10 mouse cellular contexts compared by ENCODE assay signal in genomic region chr6:73249851-73250250, GRCm38 (mm10). TPM values are rescaled to one million over a fixed set of nuclear protein-coding genes. Genes with fewer than 3 reads are reported as not detected.
DNase-seq lines count a peak whose midpoint lies in the region; ATAC-seq and TF ChIP-seq lines count a peak whose summit lies in the region.
"Had no signal": no experiment of that assay in that cellular context is flagged by ENCODE, and none has a peak within 500 bp of the region (broad histone marks: within the 10 kb centered on the region; RNA-seq: fewer than 3 reads in every experiment).

No protein-coding gene starts in this region.

- no peak overlapping the region for H3K9ac ChIP-seq in hindbrain, embryonic 12.5 days
- no peak overlapping the region for H3K9ac ChIP-seq in forebrain, postnatal 0 days

- peaks cover 14% of the 10 kb centered on the region for H3K4me1 ChIP-seq in hindbrain, embryonic 12.5 days
- H3K4me1 ChIP-seq in hindbrain, embryonic 10.5 days (replicated peaks), result peaks cover 12% of the 10 kb centered on the region
- H3K4me1 ChIP-seq in brown adipose tissue, adult 24 weeks (ENCODE audit: control insufficient read depth, insufficient read depth, insufficient read length, low read length), result peaks cover 23% of the 10 kb centered on the region
- peaks cover 14% of the 10 kb centered on the region for H3K4me1 ChIP-seq in forebrain, postnatal 0 days (ENCODE audit: insufficient read depth)

- 83% methylated on average over 4 of the region's 4 CpGs for WGBS in hindbrain, embryonic 12.5 days
- 88% methylated on average over 4 of the region's 4 CpGs for WGBS in hindbrain, embryonic 10.5 days
- 83% methylated on average over 4 of the region's 4 CpGs for WGBS in forebrain, postnatal 0 days

- no peak overlapping the region for H3K27ac ChIP-seq in hindbrain, embryonic 12.5 days
- H3K27ac ChIP-seq in hindbrain, embryonic 10.5 days, result no peak overlapping the region
- H3K27ac ChIP-seq in brown adipose tissue, adult 24 weeks (replicated peaks; ENCODE audit: low read depth, low read length), result peak overlapping the region; percentile 65
- H3K27ac ChIP-seq in forebrain, postnatal 0 days (ENCODE audit: low read depth, low read length), result no peak overlapping the region

- no peaks in the 10 kb centered on the region for H3K27me3 ChIP-seq in hindbrain, embryonic 12.5 days
- no peaks in the 10 kb centered on the region for H3K27me3 ChIP-seq in hindbrain, embryonic 10.5 days (ENCODE audit: insufficient read depth, poor library complexity, severe bottlenecking)
- H3K27me3 ChIP-seq in forebrain, postnatal 0 days (ENCODE audit: insufficient read depth, low read length), result no peaks in the 10 kb centered on the region

- no peak for TF ChIP-seq CTCF in forebrain, postnatal 0 days (IDR thresholded peaks at IDR 0.05; ENCODE audit: low read depth)

- H3K4me3 ChIP-seq in hindbrain, embryonic 12.5 days, result 0 out of 2 replicates have a peak overlapping the region, but pooled peaks have one; percentile 93
- H3K4me3 ChIP-seq in hindbrain, embryonic 10.5 days, result no peak overlapping the region; the same call in 1 of the 2 replicates
- peak overlapping the region; percentile 78 for H3K4me3 ChIP-seq in brown adipose tissue, adult 24 weeks (ENCODE audit: insufficient read depth, low read depth, low read length)
- no peak overlapping the region for H3K4me3 ChIP-seq in forebrain, postnatal 0 days (ENCODE audit: low read depth, low read length)

- DNase-seq in hindbrain, embryonic 10.5 days (ENCODE audit: low spot score), result no peak
- no peak for DNase-seq in forebrain, postnatal 0 days
- peak; percentile 36 for DNase-seq in lung, postnatal 25 days (ENCODE audit: low spot score)
- DNase-seq in ovary, postnatal 36 days (ENCODE audit: low spot score), result no peak
- DNase-seq in thymus, postnatal 14 days, result no peak
- DNase-seq: adrenal gland, postnatal 36 days; thymus, postnatal 25 days had no signal

- H3K36me3 ChIP-seq in hindbrain, embryonic 12.5 days, result no peaks in the 10 kb centered on the region
- H3K36me3 ChIP-seq in hindbrain, embryonic 10.5 days, result no peaks in the 10 kb centered on the region
- no peaks in the 10 kb centered on the region for H3K36me3 ChIP-seq in forebrain, postnatal 0 days (ENCODE audit: insufficient read depth)

- no peaks in the 10 kb centered on the region for H3K9me3 ChIP-seq in hindbrain, embryonic 12.5 days (replicated peaks)
- no peaks in the 10 kb centered on the region for H3K9me3 ChIP-seq in hindbrain, embryonic 10.5 days
- H3K9me3 ChIP-seq in forebrain, postnatal 0 days (ENCODE audit: low read length), result no peaks in the 10 kb centered on the region

- H3K4me2 ChIP-seq in hindbrain, embryonic 12.5 days (replicated peaks), result peak overlapping the region; percentile 79; the same call in 1 of the 2 replicates
- H3K4me2 ChIP-seq in forebrain, postnatal 0 days (ENCODE audit: low read depth), result peak overlapping the region; percentile 81; the same call in 1 of the 2 replicates

- ATAC-seq in hindbrain, embryonic 12.5 days (ENCODE audit: low FRiP score), result no peak
- no peak for ATAC-seq in forebrain, postnatal 0 days
- no peak for ATAC-seq in megakaryocyte progenitor cell, adult 5-6 weeks (replicated peaks; ENCODE audit: poor library complexity)

RNA-seq across cellular contexts. Expression of gene Suclg1, which starts 1.7 kb away (rescaled TPM):
- 138 and 140 TPM in 2 replicates for polyA plus RNA-seq in hindbrain, embryonic 12.5 days (2016; fragmentation: Nextera tagmentation; extraction: Ambion mirVana)
- polyA plus RNA-seq in hindbrain, embryonic 10.5 days (2016; fragmentation: Nextera tagmentation; extraction: Ambion mirVana), result 167 and 179 TPM in 2 replicates
- 2,272 and 2,335 TPM in 2 replicates for polyA plus RNA-seq in brown adipose tissue, adult 24 weeks (2012; ENCODE audit: insufficient read depth, insufficient read length, missing spikeins)
- 41.9 and 45.8 TPM in 2 replicates for total RNA-seq in forebrain, postnatal 0 days (2014; rRNA removed)
- 125 and 134 TPM in 2 replicates for polyA plus RNA-seq in forebrain, postnatal 0 days (2015; fragmentation: Nextera tagmentation; extraction: Ambion mirVana)
- total RNA-seq in megakaryocyte progenitor cell, adult 5-6 weeks (2015), result 167 and 175 TPM in 2 replicates
- total RNA-seq in megakaryocyte progenitor cell, adult 5-6 weeks (2017), result 121 and 123 TPM in 2 replicates

RNA-seq across cellular contexts. Expression of gene Dnah6, which starts 28.4 kb away (rescaled TPM):
- polyA plus RNA-seq in hindbrain, embryonic 12.5 days (2016; fragmentation: Nextera tagmentation; extraction: Ambion mirVana), result 0.50 and 0.72 TPM in 2 replicates
- 0.14 and 0.27 TPM in 2 replicates for polyA plus RNA-seq in hindbrain, embryonic 10.5 days (2016; fragmentation: Nextera tagmentation; extraction: Ambion mirVana)
- not detected in 2 replicates for polyA plus RNA-seq in brown adipose tissue, adult 24 weeks (2012; ENCODE audit: insufficient read depth, insufficient read length, missing spikeins)
- total RNA-seq in forebrain, postnatal 0 days (2014; rRNA removed), result 1.1 and 1.8 TPM in 2 replicates
- polyA plus RNA-seq in forebrain, postnatal 0 days (2015; fragmentation: Nextera tagmentation; extraction: Ambion mirVana), result 0.16 and 0.44 TPM in 2 replicates
- 0.02 and 0.05 TPM in 2 replicates for total RNA-seq in megakaryocyte progenitor cell, adult 5-6 weeks (2015)
- 0.04 TPM in 1 of 2 replicates, not detected in the other for total RNA-seq in megakaryocyte progenitor cell, adult 5-6 weeks (2017)

Comparison
In these comparisons a context has a peak if more than half of its experiments do, and no peak if none do; other contexts are left out.
1. H3K4me3 ChIP-seq: peak in hindbrain, embryonic 12.5 days (single experiment) and brown adipose tissue, adult 24 weeks (single experiment); none in hindbrain, embryonic 10.5 days (single experiment) and forebrain, postnatal 0 days (single experiment).
2. RNA of gene Suclg1, which starts 1.7 kb away (polyA plus RNA-seq): 2,272 to 2,335 TPM in brown adipose tissue, adult 24 weeks; 167 to 179 TPM in hindbrain, embryonic 10.5 days, 138 to 140 TPM in hindbrain, embryonic 12.5 days and 125 to 134 TPM in forebrain, postnatal 0 days; every median in the first group is over 10 times any median in the second.